Mouse (Mus musculus) embryonic facial prominence, embryonic 10.5 days (tissue): ENCODE data around the gene Utp6. TPM values are rescaled to one million over a fixed set of nuclear protein-coding genes. Genes with fewer than 3 reads are reported as not detected.
"Not testable (repeated sequence)": the region's sequence is repeated elsewhere in the genome, so short reads cannot be mapped to it uniquely, and the experiment has no call there.

Experiments
- DNase-seq: peaks from one replicate; pipeline ENCODE4 v3.0.0-alpha.2; 2017; ENCODE audit warnings: low spot score
- H3K27ac ChIP-seq: fragments of 300-500 bp; sonication (generic); replicated peaks from 2 replicates; pipeline ENCODE4 v1.5.1; 2016; ENCODE audit warnings: mild to moderate bottlenecking
- H3K27me3 ChIP-seq: fragments of 300-500 bp; sonication (generic); replicated peaks from 2 replicates; pipeline ENCODE4 v1.6.1; 2016; ENCODE audit warnings: low read depth, mild to moderate bottlenecking; ENCODE audit not compliant: poor library complexity, severe bottlenecking
- H3K36me3 ChIP-seq: fragments of 300-500 bp; sonication (generic); replicated peaks from 2 replicates; pipeline ENCODE4 v1.6.1; 2016; ENCODE audit warnings: mild to moderate bottlenecking, moderate library complexity
- H3K4me1 ChIP-seq: fragments of 300-500 bp; sonication (generic); 2 replicates; pipeline ENCODE4 v1.6.1; 2016
- H3K4me3 ChIP-seq: fragments of 300-500 bp; sonication (generic); 2 replicates; pipeline ENCODE4 v1.5.1; 2016; ENCODE audit warnings: mild to moderate bottlenecking, moderate library complexity
- H3K9me3 ChIP-seq: fragments of 300-500 bp; sonication (generic); 2 replicates; pipeline ENCODE4 v1.6.1; 2016; ENCODE audit warnings: mild to moderate bottlenecking
- WGBS: fragments of 180-500 bp; shearing (Covaris S2); methylation state at CpG from one replicate; pipeline ENCODE4 v1.1.7; 2016; 5-methylcytosine and 5-hydroxymethylcytosine counted together
- polyA plus RNA-seq: library from polyadenylated mRNA; unstranded; fragments of >200 nt; fragmentation: Nextera tagmentation; extraction: Ambion mirVana; gene quantifications from 2 replicates; pipeline ENCODE4 v1.2.1, GENCODE M21; 2016

Gene Utp6
- polyA plus RNA-seq, 1 experiment from 2014 or later: 72.4 TPM

DNA sequence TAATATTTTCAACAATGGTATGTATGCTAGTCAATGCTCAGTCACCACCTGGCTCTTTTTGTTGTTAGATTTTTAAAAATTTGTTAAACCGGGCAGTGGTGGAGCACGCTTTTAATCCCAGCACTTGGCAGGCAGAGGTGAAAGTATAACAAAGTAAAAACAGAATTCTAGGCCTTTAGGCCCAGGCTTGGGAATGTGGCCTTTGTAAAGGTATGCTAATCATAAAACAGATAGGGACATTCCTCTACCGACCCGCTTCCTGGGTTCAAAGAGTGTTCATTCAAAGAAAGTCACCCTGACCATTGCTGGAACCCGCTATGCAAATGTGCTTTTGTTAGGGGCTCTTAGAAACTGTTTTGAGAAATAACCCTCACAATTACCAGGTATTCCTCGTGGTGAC, 14.5 kb upstream of the Utp6 start:
- DNase-seq, H3K9me3 ChIP-seq, H3K36me3 ChIP-seq, H3K4me3 ChIP-seq, H3K27ac ChIP-seq: not testable (repeated sequence)
- Histone ChIP-seq H3K4me1 (peaks cover 16% of the 10 kb centered on the region), H3K27me3 (peaks cover 45% of the 10 kb centered on the region)
- WGBS: 81% methylated on average over 6 of the region's 6 CpGs

DNA sequence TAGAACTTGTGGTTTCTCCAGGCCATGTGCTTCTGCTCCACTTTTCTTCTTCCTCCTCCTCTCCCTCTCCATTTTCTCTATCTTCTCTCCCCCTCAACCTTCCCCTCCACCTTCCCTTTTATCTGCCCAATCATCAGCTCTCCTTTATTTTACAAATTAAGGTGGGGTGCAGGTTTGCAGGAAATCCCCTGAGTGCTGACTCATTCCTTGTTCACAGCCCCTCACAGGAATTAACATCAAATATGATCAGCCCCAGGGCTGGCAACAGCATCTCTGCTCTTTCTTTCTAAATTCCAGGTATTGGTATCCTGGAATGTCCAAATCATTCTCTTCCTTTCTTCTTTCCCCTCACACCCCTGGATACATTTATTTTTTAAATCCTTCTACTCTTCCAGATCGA, 14.0 kb upstream of the Utp6 start:
- Histone ChIP-seq H3K27ac (no peak overlapping the region), H3K36me3 (no peaks in the 10 kb centered on the region), H3K4me1 (peaks cover 16% of the 10 kb centered on the region), H3K4me3 (no peak overlapping the region), H3K27me3 (peaks cover 45% of the 10 kb centered on the region), H3K9me3 (no peaks in the 10 kb centered on the region)
- DNase-seq: no peak
- whole genome bisulfite sequencing: 87% methylated on average over 1 of the region's 1 CpGs

DNA sequence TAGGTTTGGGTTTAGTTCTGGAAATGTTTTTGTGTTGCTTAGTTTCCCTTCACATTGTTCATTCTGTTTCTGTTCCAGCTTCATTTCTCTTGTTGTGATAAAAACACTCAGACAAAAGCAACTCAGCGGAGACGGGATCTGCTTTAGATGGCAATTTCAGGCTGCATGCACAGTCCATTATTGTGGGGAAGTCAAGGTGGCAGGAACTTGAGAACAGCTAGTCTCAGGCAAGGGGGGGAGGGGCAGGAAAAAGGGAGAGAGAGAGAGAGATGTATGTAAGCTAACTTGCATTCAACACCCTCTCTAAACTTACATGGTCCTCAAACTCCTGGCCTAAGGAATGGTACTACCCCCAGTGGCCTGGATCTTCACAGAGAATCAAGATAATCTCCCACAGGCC, 13.2 kb upstream of the Utp6 start:
- H3K27me3 ChIP-seq: peaks cover 45% of the 10 kb centered on the region
- H3K4me1 ChIP-seq: peaks cover 16% of the 10 kb centered on the region
- no peak overlapping the region for H3K4me3 ChIP-seq
- DNase-seq: no peak
- H3K9me3 ChIP-seq: no peaks in the 10 kb centered on the region
- no peak overlapping the region for H3K27ac ChIP-seq
- 60% methylated on average over 2 of the region's 2 CpGs for WGBS
- H3K36me3 ChIP-seq: no peaks in the 10 kb centered on the region

DNA sequence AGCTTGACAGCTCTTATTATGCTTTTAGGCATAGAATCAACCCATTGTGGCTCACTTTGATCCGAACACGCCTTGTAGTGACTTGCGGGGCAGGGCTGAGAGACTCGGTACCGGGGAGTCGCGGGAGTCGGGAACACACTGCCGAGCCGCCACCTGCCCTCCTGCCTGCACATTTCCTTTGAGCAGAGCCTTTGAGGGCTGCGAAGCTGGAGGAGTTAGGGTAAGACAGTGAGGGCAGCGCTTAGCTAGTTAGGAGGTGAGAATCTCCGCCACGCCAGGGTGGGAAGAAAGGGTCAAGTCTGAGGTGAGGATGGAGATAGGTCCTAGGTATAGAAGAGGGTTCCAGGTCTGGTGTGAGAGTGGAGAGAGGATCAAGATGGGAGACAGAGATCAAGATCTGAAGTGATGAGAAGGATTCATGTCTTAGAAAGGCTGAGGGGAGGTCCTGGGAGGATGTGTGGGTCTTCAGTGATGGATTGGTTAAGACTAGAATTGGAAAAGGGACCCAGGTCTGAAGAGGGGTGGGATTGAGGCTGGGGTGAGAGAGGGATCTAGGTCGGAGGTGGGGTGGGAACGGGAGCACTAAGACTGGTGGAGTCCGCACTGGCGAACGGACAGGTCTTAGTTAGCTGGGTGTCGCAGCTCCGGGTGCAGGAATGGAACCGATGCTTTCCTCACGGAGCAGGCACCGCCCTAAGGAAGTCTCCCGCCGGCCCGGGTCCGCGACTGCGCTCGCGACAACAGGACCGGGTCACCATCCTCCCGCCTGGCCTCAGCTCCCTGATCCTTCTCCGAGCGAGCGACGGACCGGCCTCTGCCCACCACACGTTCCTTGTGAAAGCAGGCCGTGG, 11.7 kb upstream of the Utp6 start:
- Histone ChIP-seq H3K4me3 (peak overlapping the region; percentile 66), H3K36me3 (no peaks in the 10 kb centered on the region), H3K4me1 (peaks cover 16% of the 10 kb centered on the region), H3K9me3 (no peaks in the 10 kb centered on the region), H3K27me3 (peaks cover 45% of the 10 kb centered on the region), H3K27ac (peak overlapping the region; percentile 65; the same call in 1 of the 2 replicates)
- DNase-seq: peak; percentile 75
- WGBS: under 1% methylated on average over 41 of the region's 41 CpGs

DNA sequence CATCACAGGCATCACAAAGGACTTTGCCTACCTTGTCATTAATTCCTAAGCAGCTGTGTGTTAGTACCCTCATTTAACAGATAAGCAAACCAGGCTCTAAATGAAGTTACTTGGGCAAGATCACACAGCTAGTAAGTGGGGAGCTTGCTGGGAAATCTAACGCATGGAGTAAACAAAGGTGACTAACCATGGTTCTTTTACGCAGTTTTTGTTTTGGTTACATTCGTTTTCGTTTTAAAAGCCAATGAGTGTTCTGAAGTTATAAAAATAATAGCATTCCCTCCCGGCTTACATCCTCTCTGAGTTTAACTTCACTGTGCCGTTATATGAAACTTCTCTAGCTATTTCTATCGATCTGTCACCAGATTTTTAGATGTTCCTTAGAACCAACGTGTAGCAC, 10.9 kb upstream of the Utp6 start:
- peak overlapping the region; percentile 66 for H3K4me3 ChIP-seq
- H3K9me3 ChIP-seq: no peaks in the 10 kb centered on the region
- H3K4me1 ChIP-seq: peaks cover 16% of the 10 kb centered on the region
- 15% methylated on average over 8 of the region's 8 CpGs for WGBS
- no peak overlapping the region for H3K27ac ChIP-seq
- no peaks in the 10 kb centered on the region for H3K36me3 ChIP-seq
- H3K27me3 ChIP-seq: peaks cover 45% of the 10 kb centered on the region
- no peak for DNase-seq

DNA sequence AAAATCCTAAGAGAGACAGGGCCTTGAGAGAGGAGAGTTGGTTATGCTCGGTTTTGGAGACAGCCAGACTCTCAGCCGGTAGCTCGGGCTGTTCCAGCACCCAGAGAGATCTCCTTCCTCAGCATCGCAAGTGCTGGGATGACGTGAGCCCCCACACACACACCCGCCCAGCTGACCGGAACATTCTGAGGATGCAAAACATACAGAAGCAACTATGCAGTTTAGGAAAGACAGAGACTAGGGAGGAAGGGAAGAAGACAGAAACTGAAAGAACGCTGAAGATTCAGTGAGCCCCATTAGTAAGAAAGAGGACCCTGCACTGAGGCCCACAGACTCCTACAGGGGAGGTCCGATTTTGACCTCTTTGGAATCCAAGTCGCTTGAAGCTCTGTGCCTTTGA, 5.6 kb upstream of the Utp6 start:
- H3K27ac ChIP-seq: no peak overlapping the region
- 81% methylated on average over 10 of the region's 10 CpGs for WGBS

DNA sequence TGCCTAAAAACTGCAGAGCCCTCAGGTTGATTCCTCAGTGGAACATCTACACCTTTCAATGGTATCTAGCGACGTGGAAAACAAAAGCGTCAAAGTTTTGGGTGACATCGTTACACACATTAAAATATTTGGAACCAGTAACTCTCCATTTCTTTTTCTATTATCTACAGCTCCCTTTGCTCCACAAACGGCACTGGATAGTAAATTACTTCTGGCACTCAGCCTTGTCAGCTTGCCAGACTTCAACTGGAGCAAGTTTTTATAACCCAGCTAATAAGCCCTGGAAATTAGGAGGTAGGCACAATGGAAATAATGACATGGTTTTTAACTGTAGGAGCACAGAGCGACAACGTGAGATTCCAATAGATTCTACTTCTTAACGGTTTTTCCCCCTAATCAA, 3.7 kb upstream of the Utp6 start:
- Histone ChIP-seq H3K27me3 (0 out of 2 replicates have a peak, but pooled peaks cover 8% of the 10 kb centered on the region), H3K36me3 (no peaks in the 10 kb centered on the region), H3K9me3 (no peaks in the 10 kb centered on the region), H3K4me3 (no peak overlapping the region), H3K4me1 (peaks cover 7% of the 10 kb centered on the region), H3K27ac (no peak overlapping the region)
- WGBS: 74% methylated on average over 8 of the region's 8 CpGs
- no peak for DNase-seq

More for the DNA sequence above, 5.6 kb upstream of the Utp6 start:
- peaks cover 20% of the 10 kb centered on the region for H3K27me3 ChIP-seq
- H3K4me1 ChIP-seq: no peaks in the 10 kb centered on the region
- no peak for DNase-seq
- no peaks in the 10 kb centered on the region for H3K9me3 ChIP-seq
- H3K36me3 ChIP-seq: no peaks in the 10 kb centered on the region
- H3K4me3 ChIP-seq: no peak overlapping the region

DNA sequence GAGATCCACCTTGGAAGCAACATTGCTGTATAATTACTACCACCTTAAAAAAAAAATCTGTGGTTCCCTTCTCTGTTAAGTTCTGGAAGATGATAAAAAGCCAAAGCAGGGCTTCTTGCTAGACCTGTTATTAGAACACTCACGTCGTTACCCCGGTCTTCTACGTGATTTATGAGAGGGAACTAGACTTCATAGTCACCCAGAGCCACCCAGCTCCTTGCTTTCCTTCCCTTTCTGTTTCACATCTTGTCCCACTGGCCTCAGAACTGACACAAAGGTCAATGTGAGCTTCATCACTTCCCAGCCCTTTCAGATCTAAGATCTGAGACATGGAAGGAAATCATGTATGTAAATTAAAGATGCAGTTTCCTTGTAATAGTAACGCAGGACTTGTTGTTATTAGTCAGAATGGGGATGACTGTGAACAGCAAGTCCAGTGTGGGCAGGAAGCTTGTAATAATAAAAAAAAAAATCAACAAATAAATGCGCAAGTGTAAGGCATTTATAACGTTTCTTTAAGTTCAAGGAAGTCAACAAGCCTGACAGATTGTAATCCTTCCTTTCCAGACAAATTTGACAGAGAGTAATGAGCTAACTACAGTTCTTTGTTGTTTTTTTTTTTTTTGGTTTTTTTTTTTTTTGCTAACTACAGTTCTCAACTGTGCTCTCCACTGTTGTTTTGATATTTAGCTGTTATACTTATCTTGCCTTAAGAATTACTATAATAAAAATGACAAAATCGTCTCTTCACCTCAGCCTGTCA, 1.2 kb upstream of the Utp6 start:
- peaks cover 8% of the 10 kb centered on the region for H3K4me1 ChIP-seq
- peak overlapping the region; percentile 81 for H3K4me3 ChIP-seq
- WGBS: 80% methylated on average over 8 of the region's 8 CpGs
- DNase-seq: no peak
- H3K27me3 ChIP-seq: 0 out of 2 replicates have a peak, but pooled peaks cover 8% of the 10 kb centered on the region
- peaks cover 22% of the 10 kb centered on the region for H3K36me3 ChIP-seq
- H3K27ac ChIP-seq: no peak overlapping the region
- H3K9me3 ChIP-seq: no peaks in the 10 kb centered on the region

DNA sequence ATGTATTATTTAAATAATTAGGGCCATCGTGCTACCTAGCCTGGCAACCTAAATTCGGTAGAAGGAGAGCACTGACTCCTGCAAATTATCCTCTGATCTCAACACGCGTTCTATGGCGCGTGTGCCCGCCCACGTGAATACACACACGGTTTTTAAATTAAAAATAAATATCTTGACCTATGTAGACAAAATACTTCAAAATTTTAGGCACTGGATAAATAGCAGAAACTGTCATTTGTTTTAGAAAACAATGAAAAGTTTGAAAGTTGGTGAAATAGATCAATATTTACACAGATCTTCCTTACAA, 640 bp upstream of the Utp6 start:
- Histone ChIP-seq H3K27me3 (0 out of 2 replicates have a peak, but pooled peaks cover 8% of the 10 kb centered on the region), H3K27ac (peak overlapping the region; percentile 72; the same call in 1 of the 2 replicates), H3K4me3 (peak overlapping the region; percentile 81), H3K9me3 (no peaks in the 10 kb centered on the region), H3K36me3 (peaks cover 28% of the 10 kb centered on the region), H3K4me1 (peaks cover 8% of the 10 kb centered on the region)
- no peak for DNase-seq
- 10% methylated on average over 9 of the region's 9 CpGs for WGBS

DNA sequence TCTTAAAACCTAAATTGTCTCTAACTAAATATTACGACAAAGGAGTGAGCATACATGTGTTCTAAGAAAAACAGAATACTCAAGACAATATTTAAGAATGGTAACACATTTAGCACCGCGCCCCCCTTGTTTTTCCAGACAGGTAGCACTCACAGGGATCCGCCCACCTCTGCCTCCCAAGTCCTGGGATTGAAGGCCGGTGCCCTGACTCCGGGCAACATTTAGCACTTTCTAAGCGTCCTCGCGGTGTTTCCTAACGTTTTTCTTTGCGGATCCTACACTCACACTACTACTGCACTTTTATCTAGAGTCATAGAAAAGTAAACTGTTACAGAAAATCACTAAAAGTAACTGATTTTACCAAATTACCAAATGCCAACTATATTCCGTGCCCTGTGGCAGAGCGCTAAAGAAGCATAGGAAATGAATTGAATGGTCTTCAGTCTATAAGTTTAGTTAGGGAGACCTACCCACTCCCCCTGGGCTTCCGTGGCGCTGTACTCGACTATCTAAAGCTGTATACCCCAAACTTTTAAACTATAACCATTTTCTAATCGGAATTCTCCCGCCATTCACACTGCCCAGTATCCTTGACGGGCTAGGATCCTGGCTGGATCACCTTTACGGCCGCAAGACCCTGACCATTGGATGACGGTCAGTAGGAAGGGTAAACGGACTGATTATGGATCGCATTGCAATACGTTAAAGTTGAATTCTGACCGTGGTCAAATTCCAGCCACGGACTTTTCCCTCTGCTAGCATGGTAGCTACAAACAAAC, 655 bp downstream of the Utp6 start:
- H3K9me3 ChIP-seq: no peaks in the 10 kb centered on the region
- peak overlapping the region; percentile 87 for H3K27ac ChIP-seq
- peaks cover 41% of the 10 kb centered on the region for H3K36me3 ChIP-seq
- peaks cover 8% of the 10 kb centered on the region for H3K4me1 ChIP-seq
- peak; percentile 14 for DNase-seq
- peak overlapping the region; percentile 81 for H3K4me3 ChIP-seq
- 0 out of 2 replicates have a peak, but pooled peaks cover 8% of the 10 kb centered on the region for H3K27me3 ChIP-seq
- WGBS: 7% methylated on average over 27 of the region's 27 CpGs

DNA sequence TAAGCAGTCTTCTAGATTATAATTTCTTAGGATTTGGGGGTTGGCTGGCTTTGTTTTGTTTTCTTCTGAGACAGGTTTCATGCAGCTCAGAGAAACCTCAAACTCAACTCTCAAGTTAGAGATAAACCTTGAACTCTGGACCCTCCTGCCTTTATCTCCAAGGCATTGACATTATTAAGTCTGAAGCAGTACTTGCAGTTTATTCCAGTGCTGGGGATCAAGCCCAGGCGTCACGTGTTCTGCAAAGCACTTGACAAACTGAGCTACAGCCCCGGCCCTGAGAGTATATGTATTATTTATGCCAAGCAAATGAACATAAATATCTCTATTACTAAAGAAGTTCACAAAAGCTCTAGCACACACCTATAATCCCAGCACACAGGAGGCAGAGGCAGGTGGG, 14.9 kb downstream of the Utp6 start:
- 96% methylated on average over 3 of the region's 3 CpGs for WGBS
- peaks cover 98% of the 10 kb centered on the region for H3K36me3 ChIP-seq

DNA sequence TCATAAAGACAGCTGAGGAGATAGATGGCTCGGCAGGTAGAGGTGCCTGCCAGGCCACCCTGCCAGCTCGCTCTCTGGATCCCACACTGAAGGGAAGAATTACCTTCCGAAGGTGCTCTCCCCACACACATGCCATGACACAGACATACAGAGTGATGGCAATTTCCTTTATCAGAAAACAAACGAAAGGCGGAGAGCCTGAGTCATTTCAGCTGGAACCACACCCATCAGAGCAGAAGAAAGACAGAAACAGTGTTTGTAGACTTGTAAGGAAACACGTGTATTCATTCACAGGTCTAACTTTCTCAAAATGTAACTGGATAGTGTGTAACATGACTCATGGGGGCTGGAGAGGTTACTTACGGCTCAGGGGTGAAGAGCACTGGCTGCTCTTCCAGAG, 18.6 kb downstream of the Utp6 start:
- Histone ChIP-seq H3K36me3 (peaks cover 99% of the 10 kb centered on the region), H3K27me3 (no peaks in the 10 kb centered on the region)
- 90% methylated on average over 7 of the region's 7 CpGs for WGBS

More for the DNA sequence above, 14.9 kb downstream of the Utp6 start:
- H3K4me3 ChIP-seq: no peak overlapping the region
- H3K9me3 ChIP-seq: no peaks in the 10 kb centered on the region
- no peak for DNase-seq
- no peak overlapping the region for H3K27ac ChIP-seq
- no peaks in the 10 kb centered on the region for H3K27me3 ChIP-seq
- no peaks in the 10 kb centered on the region for H3K4me1 ChIP-seq

More for the DNA sequence above, 18.6 kb downstream of the Utp6 start:
- H3K9me3 ChIP-seq: no peaks in the 10 kb centered on the region
- H3K4me3 ChIP-seq: no peak overlapping the region
- no peak for DNase-seq
- H3K4me1 ChIP-seq: no peaks in the 10 kb centered on the region
- H3K27ac ChIP-seq: no peak overlapping the region
